Mouse (Mus musculus) layer of hippocampus, adult 11-12 months (tissue): ENCODE results near the gene Prpf19.
A peak's percentile ranks its signal among the peaks of the same experiment; 100 is the strongest.

Experiments
- DNase-seq: peaks from one replicate; pipeline ENCODE4 v3.0.0; 2022; ENCODE audit warnings: low spot score

Gene Prpf19

DNA sequence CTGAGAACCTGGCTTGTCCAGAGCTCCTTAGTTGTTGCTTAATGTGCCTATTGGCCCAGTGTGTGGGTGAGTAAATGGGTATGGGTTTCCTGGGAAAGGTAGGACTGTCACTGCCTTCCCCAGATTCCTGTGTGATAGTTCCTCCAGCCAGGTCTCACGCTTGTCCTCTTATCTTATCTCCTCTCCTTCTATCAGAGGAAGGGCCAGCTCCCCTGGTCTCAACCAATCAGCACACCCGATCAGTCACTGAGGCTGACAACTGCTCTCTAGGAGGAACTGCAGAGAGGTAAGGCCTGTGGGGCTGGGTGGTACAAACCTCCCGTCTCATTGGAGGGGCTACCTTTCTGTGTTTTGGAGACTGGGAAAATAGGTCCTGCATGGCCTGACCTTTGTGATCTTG is 43.7 kb downstream of the Prpf19 start:
- DNase-seq: no peak

DNA sequence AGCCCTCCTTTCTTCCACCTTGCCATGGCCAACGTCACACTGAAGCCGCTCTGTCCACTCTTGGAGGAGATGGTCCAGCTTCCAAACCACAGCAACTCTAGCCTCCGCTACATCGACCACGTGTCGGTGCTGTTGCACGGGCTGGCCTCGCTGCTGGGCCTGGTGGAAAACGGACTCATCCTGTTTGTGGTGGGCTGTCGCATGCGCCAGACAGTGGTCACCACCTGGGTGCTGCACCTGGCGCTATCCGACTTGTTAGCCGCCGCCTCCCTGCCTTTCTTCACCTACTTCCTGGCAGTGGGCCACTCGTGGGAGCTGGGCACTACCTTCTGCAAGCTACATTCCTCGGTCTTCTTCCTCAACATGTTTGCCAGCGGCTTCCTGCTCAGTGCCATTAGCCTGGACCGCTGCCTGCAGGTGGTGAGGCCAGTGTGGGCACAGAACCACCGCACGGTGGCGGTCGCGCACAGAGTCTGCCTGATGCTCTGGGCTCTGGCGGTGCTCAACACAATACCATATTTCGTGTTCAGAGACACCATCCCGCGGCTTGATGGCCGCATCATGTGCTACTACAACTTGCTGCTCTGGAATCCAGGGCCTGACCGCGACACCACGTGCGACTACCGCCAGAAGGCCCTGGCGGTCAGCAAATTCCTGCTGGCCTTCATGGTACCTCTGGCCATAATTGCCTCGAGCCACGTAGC is 45.2 kb downstream of the Prpf19 start:
- peak; percentile 74 for DNase-seq

DNA sequence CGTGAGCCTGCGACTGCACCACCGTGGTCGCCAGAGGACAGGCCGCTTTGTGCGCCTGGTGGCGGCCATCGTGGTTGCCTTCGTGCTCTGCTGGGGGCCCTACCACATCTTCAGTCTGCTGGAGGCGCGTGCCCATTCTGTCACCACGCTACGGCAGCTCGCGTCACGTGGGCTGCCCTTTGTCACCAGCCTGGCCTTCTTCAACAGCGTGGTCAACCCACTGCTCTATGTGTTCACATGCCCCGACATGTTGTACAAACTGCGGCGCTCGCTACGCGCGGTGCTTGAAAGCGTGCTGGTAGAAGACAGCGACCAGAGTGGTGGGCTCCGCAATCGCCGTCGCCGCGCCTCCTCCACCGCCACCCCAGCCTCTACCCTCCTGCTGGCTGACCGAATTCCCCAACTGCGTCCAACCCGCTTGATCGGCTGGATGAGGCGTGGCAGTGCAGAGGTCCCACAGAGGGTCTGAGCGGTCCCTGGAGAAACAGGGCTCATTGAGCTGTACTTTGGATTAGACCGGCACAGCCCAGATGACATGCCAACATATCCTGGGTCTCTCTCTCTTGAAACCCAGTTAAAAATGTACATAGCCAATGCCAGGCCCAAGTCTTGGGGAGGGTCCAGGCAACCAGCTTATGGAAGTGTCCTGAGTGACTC is 45.9 kb downstream of the Prpf19 start:
- DNase-seq: no peak

DNA sequence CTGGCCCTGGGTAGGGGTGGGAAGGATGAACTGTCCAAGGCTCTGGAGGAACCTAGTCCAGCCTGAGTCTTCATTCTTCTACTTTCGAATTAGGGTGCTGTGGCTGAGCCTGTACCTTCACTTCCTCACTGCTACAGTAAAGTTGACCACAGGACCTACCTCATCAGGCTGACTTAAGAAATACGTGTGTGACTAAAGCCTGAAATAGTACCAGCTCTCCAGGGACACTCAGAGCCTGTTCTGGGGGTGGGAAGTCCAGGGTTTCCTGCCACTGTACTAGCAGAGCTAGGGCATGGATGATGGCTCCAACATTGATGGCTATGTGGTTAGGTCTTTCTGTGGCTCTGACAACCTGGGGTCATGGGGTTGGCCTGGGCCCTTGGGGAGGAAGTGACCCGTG is 48.9 kb downstream of the Prpf19 start:
- no peak for DNase-seq

DNA sequence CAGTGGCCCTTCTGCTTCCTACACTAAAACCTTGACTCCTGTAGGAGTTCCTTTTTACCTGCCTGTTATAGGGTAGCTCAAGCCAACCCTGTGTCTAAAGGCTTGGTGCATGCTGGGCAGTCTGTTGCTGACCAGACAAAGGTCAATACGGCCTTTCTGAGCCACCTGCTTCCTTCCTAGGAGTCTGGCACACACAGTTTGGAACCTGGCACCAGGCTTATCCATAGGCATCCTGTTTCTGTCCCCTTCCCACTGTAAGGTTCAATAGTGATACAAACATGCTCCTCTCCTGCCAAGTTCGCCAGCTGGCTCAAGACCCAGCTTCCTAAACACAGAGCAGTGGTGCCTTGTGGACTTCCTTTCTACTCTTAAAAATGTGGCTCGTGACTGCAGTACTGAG is 51.5 kb downstream of the Prpf19 start:
- DNase-seq: no peak

DNA sequence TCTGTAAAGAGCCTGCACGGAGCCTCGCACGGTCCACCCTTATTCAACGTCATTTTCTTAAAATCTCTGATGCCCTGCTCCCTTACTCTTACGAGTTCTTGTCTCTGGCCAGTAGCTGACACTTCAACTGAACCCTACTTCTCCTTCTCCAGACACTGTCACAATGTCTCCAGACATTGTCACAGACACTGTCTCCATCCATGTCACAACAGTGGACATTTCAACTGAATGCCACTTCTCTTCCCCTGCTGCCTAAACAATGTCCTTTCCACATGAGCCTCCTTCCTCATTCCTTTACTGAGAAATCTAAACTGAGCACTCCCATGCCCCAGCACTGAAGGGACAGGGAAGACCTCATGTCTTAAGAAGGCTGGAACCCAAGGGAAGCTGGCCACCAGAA is 52.2 kb downstream of the Prpf19 start:
- DNase-seq: no peak

DNA sequence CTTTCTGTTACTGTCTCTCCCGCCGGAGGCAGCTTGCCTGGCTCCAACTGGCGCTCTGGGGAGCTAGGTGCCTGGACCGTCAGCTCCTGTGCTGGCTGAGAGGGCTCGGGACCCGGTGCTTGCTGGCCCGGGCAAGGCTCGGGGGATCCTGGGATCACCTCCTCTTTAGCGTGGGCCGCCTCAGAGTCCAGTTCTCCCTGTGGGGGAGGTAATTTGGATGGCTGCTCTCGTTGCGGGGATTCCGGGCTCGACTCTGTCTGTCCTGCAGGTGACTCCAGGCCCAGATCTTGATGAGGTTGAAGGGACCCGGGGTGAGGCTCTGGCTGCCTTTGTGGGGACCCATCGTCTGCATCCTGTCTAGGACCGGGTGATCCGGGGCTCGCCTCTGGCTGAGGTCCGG is 53.4 kb downstream of the Prpf19 start:
- DNase-seq: no peak

DNA sequence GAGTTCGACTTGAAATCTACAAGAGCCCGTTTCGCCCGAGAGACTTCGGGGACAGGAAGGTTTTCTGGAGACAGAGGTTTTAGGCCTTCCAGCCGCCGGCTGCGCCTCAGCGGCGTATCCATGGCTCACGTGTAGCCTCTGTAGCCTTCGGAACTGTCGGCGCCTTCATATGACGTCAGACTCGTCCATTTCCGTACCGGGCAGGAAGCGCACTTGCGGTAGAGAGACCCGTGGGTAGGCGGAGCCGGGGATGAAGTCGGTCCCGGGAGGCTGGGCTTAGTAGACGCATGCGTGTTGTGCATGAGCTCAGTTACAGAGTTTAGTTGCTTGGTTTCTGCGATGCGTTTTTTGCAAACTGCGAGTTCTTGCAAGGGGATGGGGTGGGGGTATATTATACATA is 54.1 kb downstream of the Prpf19 start, which contains the start of gene Ccdc86:
Ccdc86 (minus strand) TSS at position 155 of the 400 bp plus-strand sequence.
- peak; percentile 96 for DNase-seq

DNA sequence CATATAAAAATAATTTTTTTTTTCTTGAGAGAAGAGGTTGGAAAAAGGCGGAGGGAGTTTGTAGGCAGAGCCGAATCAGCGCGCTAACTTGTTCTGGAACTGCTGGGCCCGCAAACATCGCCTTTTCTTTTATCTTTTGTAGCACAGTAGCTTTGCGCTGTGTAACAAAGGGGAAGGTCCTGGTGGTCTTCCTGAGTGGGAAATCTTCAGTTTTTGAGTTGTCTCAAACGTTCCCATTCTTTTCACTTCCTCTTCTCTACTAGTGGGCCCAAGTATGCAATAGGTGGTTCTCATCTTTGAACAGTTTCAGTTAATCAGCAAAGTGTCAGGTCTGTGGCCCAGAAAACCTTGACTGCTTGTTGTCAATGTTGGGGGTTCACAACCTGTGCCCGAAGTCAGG is 54.5 kb downstream of the Prpf19 start:
- DNase-seq: no peak

DNA sequence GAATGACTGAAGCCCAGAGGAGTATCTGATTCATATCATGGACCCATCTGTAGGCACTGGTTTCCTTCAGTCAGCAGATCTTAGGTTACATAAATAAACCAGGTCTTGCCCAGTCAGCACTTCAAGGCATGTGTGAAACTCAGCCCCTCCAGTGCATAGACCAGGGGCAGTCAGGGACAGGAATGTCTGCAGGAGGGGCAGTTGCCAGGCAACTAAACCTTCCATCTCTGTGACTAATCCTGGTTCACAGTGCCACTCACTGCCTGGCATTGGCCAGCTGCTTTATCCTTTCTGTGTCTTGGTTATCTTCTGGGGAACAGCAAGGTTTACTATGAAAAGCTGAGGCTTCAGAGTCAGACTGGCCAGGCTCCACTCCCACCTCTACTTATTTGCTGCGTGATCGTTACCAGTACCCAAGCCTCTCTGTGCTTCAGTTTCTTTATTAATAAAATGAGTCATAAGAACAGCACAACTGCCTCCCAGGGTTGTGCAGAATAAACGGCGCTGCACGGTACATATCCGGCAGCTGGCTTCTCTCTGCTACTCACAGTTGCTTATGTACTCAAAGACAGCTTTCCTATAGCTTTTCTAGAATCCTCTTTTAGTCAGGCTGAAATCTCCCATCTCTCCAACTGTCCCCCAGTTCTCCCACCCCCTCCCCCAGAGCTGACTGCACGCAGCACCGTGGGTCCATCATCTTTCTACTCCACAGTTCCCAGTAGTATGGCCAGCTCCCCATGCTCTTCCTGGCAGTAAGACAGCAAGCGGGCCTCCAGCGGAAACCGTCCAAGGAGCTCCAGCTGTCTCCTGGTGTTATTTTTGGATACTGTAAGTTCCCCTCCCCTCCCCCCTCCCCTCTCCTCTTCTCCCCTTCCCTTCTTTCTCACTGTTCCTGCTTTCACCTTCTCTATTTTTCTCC is 57.2 kb downstream of the Prpf19 start:
- no peak for DNase-seq
